Mouse (Mus musculus): ENCODE data around the gene Zfp982.

DNA sequence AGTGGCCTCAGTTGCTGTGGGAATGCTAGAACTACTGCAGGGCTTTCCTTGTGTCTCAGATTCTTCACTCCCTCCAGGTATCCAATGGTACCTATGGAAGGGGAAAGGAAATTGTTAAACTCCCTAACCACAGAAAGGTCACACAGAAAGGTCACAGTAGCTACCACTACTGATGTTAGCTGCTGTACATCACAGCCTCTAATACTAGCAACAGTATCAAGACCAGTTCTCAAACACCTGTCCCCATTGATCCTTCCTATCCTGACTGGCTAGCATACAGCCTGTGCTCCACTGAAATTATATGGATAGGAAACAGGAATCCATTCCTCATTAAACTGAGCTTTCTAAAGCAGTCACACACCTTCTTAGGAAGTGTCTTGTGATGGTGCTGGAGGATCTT lies 27.9 kb downstream of the Zfp982 start:
- TF ChIP-seq POLR2A (IDR thresholded peaks at IDR 0.05; ENCODE audit: extremely low read depth, insufficient read depth, low read length) (no peak), CTCF (IDR thresholded peaks at IDR 0.05; ENCODE audit: extremely low read depth, insufficient read depth, low read length) (no peak)
